Mouse (Mus musculus): Measurements from ENCODE around the gene Gm9844.

DNA sequence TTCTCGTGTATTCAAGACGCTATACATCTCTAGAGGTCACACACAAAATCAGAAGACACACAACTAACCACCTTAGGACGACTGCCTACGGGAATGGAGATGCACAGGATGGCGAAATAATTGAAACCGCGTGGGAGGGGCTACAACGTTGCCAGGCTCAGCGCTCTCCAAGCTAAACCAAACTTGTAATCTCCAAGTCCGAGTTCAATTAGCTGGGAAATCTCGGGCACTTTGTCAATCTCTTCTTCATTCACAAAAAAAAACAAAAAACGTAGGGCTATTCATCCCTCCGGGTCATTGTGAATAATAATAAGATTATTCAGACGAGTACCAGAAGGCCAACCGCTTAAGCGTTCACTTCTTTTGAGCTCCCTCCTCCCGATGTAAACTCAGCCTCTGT, 7.1 kb downstream of the Gm9844 start:
- no peak for TF ChIP-seq MAFK (IDR thresholded peaks at IDR 0.05; ENCODE audit: borderline replicate concordance, low read depth, low read length)
- no peak for TF ChIP-seq MAZ (IDR thresholded peaks at IDR 0.05; ENCODE audit: low read depth, low read length)
- no peak for TF ChIP-seq MEF2A (IDR thresholded peaks at IDR 0.05; ENCODE audit: extremely low read depth, insufficient replicate concordance, low read depth, low read length, poor library complexity, severe bottlenecking)
- no peak for TF ChIP-seq HCFC1 (IDR thresholded peaks at IDR 0.05; ENCODE audit: low read depth, low read length)
- no peak for TF ChIP-seq POLR2A (IDR thresholded peaks at IDR 0.05; ENCODE audit: control insufficient read depth in 1 of 2, insufficient read depth in 1 of 2, low read depth in 1 of 2, low read length in 2 of 2, poor library complexity in 1 of 2)
- TF ChIP-seq CTCF (IDR thresholded peaks at IDR 0.05 in 2 of 3, conservative IDR thresholded peaks at IDR 0.05 in 1 of 3; ENCODE audit: control insufficient read depth in 1 of 3, insufficient read depth in 1 of 3, low read depth in 2 of 3, low read length in 3 of 3, poor library complexity in 1 of 3, severe bottlenecking in 1 of 3): no peak
